Mouse (Mus musculus) adrenal gland, postnatal 25 days (tissue): ENCODE results near the gene Soat1. TPM values are rescaled to one million over a fixed set of nuclear protein-coding genes. Genes with fewer than 3 reads are reported as not detected.
"Not testable (repeated sequence)": the region's sequence is repeated elsewhere in the genome, so short reads cannot be mapped to it uniquely, and the experiment has no call there.

Experiments used
- DNase-seq: peaks from one replicate; pipeline ENCODE4 v3.0.0; 2021; ENCODE audit warnings: mixed read lengths
- long read RNA-seq: library from polyadenylated mRNA; stranded (forward); transcript quantifications from one replicate; pipeline ENCODE4 v2.0.0, GENCODE M21; 2021
- total RNA-seq: library from RNA; stranded (reverse); gene quantifications from 2 replicates; pipeline ENCODE4 v1.2.3, GENCODE M21; 2021

Gene Soat1
- total RNA-seq = 728 and 1,057 TPM in 2 replicates
- long read RNA-seq, full-length matches to known transcripts = 176 of 250 reads
- long read RNA-seq, partial matches to known transcripts = 42 of 250 reads
- long read RNA-seq, other reads (novel, unspliced or antisense) = 32 of 250 reads

GRCm38 (mm10) chr1:156473961-156474503 is at the start of gene Soat1:
Soat1 (minus strand) TSS chr1:156474331.
- DNase-seq = peak; percentile 94

DNA sequence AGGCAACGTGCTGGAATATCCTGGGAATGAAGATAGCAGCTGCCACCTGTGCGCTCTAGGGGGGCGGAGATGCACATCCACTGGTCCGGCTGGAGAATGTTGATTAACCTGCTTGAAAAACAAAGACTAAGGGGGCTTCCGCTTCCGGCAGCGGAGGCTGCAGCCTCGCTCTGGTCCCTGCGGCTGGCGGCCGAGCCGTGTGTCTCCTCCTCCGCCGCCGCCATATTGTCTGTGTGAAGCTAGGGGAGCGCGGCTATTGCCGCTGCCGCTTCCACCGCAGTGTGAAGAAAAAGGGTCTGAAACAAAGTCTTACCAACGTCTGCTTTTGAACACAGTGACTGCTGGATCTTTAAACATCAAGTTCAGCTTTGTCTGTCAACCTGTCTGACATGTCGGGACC is 49.7 kb upstream of the Soat1 start, which contains the start of gene Gm10031:
Gm10031 (plus strand) TSS at position 171 of the 400 bp plus-strand sequence.
- DNase-seq = not testable (repeated sequence)

DNA sequence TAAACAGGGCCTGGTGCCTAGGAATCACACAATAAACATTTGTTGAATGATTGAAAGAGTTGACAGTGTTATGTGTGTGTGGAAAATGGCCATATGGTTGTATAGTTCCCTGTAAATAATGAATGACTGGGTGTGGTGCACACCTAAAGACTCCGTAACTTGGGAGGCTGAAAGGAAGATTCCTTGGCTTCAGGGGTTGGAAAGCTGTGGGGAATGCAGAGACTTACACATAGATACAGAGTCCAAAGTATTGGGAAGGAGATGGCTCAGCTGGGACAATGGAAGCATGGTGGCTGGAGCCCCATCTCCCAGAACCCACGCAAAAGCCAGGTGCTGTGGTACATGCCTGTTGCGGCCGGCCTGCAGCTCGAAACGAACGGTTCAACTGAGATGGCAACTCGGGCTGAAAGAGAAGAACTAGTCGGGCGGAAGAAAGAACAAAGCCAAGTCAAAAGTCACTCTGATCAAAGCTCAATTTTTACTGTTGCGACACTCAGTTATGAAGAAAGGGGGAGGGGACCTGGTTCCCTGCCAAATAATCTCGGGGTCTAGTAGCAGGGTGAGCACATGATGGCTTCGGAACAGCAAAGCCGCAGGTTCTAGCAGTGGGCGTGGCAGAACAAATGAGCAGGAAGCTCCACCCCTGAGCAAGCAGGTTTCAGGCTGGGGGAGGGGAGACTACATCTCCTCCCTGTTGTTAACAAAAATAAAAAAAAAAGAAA is 47.8 kb upstream of the Soat1 start:
- DNase-seq = peak; percentile 30

- DNase-seq = no peak
Observed at GRCm38 (mm10) chr1:156520136-156520780, 46.1 kb upstream of the Soat1 start.

- no peak for DNase-seq
Observed at GRCm38 (mm10) chr1:156507753-156508152, 33.6 kb upstream of the Soat1 start.

- no peak for DNase-seq
Observed at GRCm38 (mm10) chr1:156505901-156506300, 31.8 kb upstream of the Soat1 start.

DNA sequence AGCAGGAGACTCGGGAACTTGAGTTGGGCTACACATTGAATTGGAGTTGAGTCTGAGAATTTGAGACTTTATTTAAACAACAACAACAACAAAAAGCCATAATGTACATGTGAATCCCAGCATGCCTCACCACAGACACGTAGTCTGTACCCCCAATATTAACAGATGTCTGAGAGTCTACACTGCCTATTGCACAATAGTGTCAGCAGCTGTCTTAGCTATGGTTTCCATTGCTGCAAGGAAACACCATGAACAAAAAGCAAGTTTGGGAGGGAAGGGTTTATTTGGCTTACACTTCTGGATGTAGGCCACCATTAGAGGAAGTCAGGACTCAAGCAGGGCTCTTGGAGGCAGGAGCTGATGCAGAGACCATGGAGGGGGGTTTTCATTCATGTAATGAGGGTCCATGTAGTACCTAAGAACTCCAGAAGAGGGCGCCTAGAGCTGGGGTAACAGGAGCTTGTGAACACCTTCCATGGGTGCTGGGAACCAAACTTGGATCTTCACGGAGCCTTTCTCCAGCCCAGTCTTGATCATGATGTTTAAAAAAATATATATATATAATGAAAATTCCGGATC is 30.9 kb upstream of the Soat1 start:
- no peak for DNase-seq

- no peak for DNase-seq
Observed at GRCm38 (mm10) chr1:156496910-156497309, 22.8 kb upstream of the Soat1 start.

GRCm38 (mm10) chr1:156495025-156495424 is 20.9 kb upstream of the Soat1 start:
- no peak for DNase-seq

DNA sequence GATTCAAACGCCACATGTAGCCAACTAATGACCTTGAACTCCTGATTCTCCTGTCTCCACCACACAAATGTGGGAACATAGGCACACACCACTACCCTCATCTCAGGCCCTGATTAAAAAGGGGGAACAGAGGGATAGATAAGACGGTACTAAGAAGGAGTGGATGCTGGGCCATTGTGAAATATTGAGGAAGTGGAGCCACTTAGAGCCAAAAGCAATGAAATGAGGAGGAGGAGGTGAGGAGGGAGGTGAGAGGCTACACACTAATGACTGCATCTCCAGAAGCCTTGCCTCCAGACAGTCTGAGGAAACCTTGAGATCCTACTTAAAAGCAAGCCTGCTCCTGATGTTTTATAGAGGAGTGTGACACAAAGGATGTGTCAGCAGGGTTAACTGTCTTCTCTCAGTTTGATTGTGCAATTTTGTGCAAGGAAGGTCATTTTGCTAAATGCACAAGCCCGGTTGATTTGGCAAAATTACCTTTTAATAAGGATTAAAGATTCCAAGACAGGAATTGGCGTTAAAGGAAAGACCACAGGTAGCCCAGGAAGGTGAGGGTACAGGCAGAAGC is 17.2 kb upstream of the Soat1 start:
- no peak for DNase-seq

- no peak for DNase-seq
Observed at GRCm38 (mm10) chr1:156488031-156488430, 13.9 kb upstream of the Soat1 start.

DNA sequence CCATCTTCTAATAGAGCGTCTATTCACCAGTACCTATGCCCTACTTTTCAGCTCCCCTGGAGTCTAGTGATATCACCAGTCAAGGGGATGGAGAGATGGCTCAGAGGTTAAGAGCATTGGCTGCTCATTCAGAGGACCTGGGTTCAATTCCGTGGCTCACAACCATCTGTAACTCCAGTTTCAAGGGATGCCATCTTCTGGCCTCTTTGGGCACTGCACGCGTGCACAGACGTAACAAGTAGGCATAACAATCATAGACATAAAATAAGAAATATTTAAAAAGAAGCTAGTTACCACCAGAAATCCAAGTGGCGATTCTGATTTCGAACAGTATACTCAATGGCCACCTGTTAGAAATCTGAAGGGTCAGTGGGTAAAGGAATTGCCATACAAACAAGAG is 13.4 kb upstream of the Soat1 start:
- no peak for DNase-seq

DNA sequence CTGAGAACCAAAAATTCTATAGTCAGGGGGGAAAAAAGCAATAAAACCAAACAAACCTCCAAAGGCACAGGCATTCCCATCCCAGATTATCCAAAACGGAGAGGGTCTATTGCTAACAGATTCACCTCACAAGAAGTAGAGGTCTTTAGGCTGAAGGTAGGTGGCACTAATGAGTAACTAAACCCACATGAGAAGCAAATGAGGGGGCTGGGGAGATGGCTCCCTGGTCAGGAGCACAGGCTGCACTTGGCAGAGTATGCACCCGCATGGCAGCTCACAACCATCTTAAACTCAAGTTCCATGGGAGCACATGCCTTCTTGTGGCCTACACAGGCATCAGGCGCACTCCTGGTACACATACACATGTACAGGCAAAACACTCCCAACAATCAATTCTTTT is 7.7 kb upstream of the Soat1 start:
- DNase-seq = no peak

GRCm38 (mm10) chr1:156476535-156476934 is 2.4 kb upstream of the Soat1 start:
- no peak for DNase-seq

GRCm38 (mm10) chr1:156476016-156476415 is 1.9 kb upstream of the Soat1 start:
- no peak for DNase-seq

DNA sequence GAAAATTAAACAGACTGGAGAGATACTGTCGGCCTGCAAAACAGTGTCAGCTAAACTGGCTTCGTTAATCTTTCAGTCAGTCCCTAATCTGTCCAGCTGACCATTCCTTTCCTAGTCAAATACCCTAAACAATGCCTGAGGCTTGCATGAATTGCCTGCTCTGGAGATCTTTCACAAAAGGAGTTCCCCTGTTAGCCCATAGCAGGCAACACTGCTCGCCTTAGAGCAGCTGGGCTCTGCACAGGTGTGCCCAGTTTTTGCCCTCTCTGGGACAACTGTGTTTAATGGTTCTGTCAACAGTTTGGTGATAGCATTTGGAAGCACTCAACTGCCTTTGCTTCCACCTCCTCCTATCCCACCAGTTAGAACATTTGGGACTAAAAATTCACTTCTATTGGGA is 723 bp upstream of the Soat1 start:
- DNase-seq = no peak

DNA sequence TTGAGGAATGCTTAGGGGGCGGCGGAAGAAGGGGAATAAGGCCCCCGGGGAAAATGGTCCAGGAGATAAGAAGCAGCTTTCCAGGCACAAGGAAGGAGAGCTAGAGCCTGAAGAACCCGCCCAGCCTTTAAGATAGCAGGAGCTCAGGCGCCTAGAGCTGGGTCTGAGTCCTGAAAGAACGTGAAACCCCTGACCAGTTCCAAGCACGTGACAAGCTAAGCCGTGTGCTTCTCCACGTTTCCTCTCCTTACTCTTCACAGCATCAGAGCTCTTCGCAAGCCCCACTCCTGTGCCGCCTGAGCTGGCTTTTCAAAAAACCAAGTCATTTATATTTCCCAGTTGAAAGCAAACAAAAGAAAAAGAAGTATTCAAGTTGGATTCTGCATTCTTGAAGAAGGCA is 1.1 kb downstream of the Soat1 start:
- DNase-seq = no peak

- no peak for DNase-seq
Observed at GRCm38 (mm10) chr1:156471955-156472354, 2.2 kb downstream of the Soat1 start.

DNA sequence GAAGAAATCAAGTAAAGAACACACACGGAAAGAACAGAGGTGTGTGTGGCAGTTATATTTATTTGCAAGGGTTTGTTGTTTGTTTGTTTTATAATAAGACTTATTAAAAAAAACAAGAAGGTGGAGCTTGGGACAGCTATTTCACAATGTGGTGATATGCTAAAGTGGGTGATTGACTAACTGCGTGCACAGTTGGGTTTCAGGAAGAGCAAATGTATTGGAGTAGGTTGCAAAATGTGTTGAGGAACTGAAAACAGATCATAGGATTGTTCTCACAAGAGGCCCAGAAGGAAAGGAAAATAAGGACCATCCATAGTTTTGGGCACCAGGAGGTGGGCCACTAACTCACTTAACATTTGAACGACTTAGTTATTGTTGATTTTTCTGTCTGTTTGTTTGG is 3.1 kb downstream of the Soat1 start:
- DNase-seq = no peak

- DNase-seq = no peak
Observed at GRCm38 (mm10) chr1:156470557-156470956, 3.6 kb downstream of the Soat1 start.

GRCm38 (mm10) chr1:156468576-156468975 is 5.6 kb downstream of the Soat1 start:
- no peak for DNase-seq

GRCm38 (mm10) chr1:156467655-156468255 is 6.4 kb downstream of the Soat1 start:
- no peak for DNase-seq
